Mouse (Mus musculus): ENCODE measurements around the gene Nlrx1. TPM values are rescaled to one million over a fixed set of nuclear protein-coding genes. Genes with fewer than 3 reads are reported as not detected.
"Not testable (repeated sequence)": the region's sequence is repeated elsewhere in the genome, so short reads cannot be mapped to it uniquely, and the experiment has no call there.

Gene Nlrx1
- polyA plus RNA-seq (2016; fragmentation: Nextera tagmentation; extraction: Ambion mirVana): 2.1 and 3.3 TPM in 2 replicates

- peak within 1 kb of the TSS; percentile 89 for H3K27ac ChIP-seq
- H3K4me3 ChIP-seq: peak within 1 kb of the TSS; percentile 66
- H3K36me3 ChIP-seq: no peaks in the 10 kb centered on the region
- DNase-seq (ENCODE audit: low spot score): no peak
- H3K9me3 ChIP-seq (replicated peaks): no peaks in the 10 kb centered on the region
- peaks cover 12% of the 10 kb centered on the region for H3K4me1 ChIP-seq
- H3K27me3 ChIP-seq (ENCODE audit: low read depth, poor library complexity, severe bottlenecking): peaks cover 18% of the 10 kb centered on the region
- 87% methylated on average over 6 of the region's 6 CpGs for WGBS
Measured at GRCm38 (mm10) chr9:44268432-44268831, at the start of gene Nlrx1. Gene Nlrx1 (minus strand): TSS chr9:44268599.

- peaks cover 17% of the 10 kb centered on the region for H3K27me3 ChIP-seq (ENCODE audit: low read depth, poor library complexity, severe bottlenecking)
- DNase-seq (ENCODE audit: low spot score): no peak
- 70% methylated on average over 4 of the region's 4 CpGs for WGBS
- H3K27ac ChIP-seq: no peak overlapping the region
- peaks cover 49% of the 10 kb centered on the region for H3K36me3 ChIP-seq
- H3K4me1 ChIP-seq: peaks cover 33% of the 10 kb centered on the region
- H3K4me3 ChIP-seq: 0 out of 2 replicates have a peak overlapping the region, but pooled peaks have one; percentile 5
- no peaks in the 10 kb centered on the region for H3K9me3 ChIP-seq (replicated peaks)
Measured at GRCm38 (mm10) chr9:44317452-44317851, 49.1 kb upstream of the Nlrx1 start.

- no peaks in the 10 kb centered on the region for H3K9me3 ChIP-seq (replicated peaks)
- peaks cover 30% of the 10 kb centered on the region for H3K27me3 ChIP-seq (ENCODE audit: low read depth, poor library complexity, severe bottlenecking)
- 90% methylated on average over 18 of the region's 18 CpGs for WGBS
- H3K36me3 ChIP-seq: peaks cover 51% of the 10 kb centered on the region
- no peak overlapping the region for H3K4me3 ChIP-seq
- peak; percentile 22 for DNase-seq (ENCODE audit: low spot score)
- no peak overlapping the region for H3K27ac ChIP-seq
- peaks cover 43% of the 10 kb centered on the region for H3K4me1 ChIP-seq
Measured at GRCm38 (mm10) chr9:44314910-44315309, 46.5 kb upstream of the Nlrx1 start.

GRCm38 (mm10) chr9:44314257-44314547 lies 45.8 kb upstream of the Nlrx1 start:
- 80% methylated on average over 4 of the region's 4 CpGs for WGBS
- Histone ChIP-seq H3K4me3 (no peak overlapping the region), H3K27ac (no peak overlapping the region), H3K4me1 (peaks cover 37% of the 10 kb centered on the region), H3K27me3 (ENCODE audit: low read depth, poor library complexity, severe bottlenecking) (peaks cover 30% of the 10 kb centered on the region), H3K36me3 (peaks cover 51% of the 10 kb centered on the region), H3K9me3 (replicated peaks) (no peaks in the 10 kb centered on the region)
- no peak for DNase-seq (ENCODE audit: low spot score)

- WGBS: 77% methylated on average over 19 of the region's 19 CpGs
- no peak for DNase-seq (ENCODE audit: low spot score)
- Histone ChIP-seq H3K27ac (no peak overlapping the region), H3K9me3 (replicated peaks) (no peaks in the 10 kb centered on the region), H3K36me3 (peaks cover 51% of the 10 kb centered on the region), H3K4me1 (peaks cover 32% of the 10 kb centered on the region), H3K27me3 (ENCODE audit: low read depth, poor library complexity, severe bottlenecking) (peaks cover 24% of the 10 kb centered on the region), H3K4me3 (no peak overlapping the region)
Measured at GRCm38 (mm10) chr9:44313476-44314256, 45.3 kb upstream of the Nlrx1 start.

- DNase-seq (ENCODE audit: low spot score): peak; percentile 42
- Histone ChIP-seq H3K27ac (peak overlapping the region; percentile 56), H3K4me3 (peak overlapping the region; percentile 29; the same call in 1 of the 2 replicates), H3K27me3 (ENCODE audit: low read depth, poor library complexity, severe bottlenecking) (peaks cover 17% of the 10 kb centered on the region; the same call in 1 of the 2 replicates), H3K4me1 (peaks cover 17% of the 10 kb centered on the region), H3K36me3 (peaks cover 41% of the 10 kb centered on the region), H3K9me3 (replicated peaks) (no peaks in the 10 kb centered on the region)
- 11% methylated on average over 27 of the region's 27 CpGs for WGBS
Measured at GRCm38 (mm10) chr9:44311136-44312134, 43.0 kb upstream of the Nlrx1 start.

GRCm38 (mm10) chr9:44310750-44311135 lies 42.3 kb upstream of the Nlrx1 start:
- Histone ChIP-seq H3K4me3 (peak overlapping the region; percentile 29; the same call in 1 of the 2 replicates), H3K36me3 (peaks cover 34% of the 10 kb centered on the region), H3K27ac (0 out of 2 replicates have a peak overlapping the region, but pooled peaks have one; percentile 32), H3K4me1 (peaks cover 17% of the 10 kb centered on the region), H3K9me3 (replicated peaks) (no peaks in the 10 kb centered on the region), H3K27me3 (ENCODE audit: low read depth, poor library complexity, severe bottlenecking) (peaks cover 17% of the 10 kb centered on the region; the same call in 1 of the 2 replicates)
- no peak for DNase-seq (ENCODE audit: low spot score)
- WGBS: 27% methylated on average over 10 of the region's 10 CpGs

GRCm38 (mm10) chr9:44309756-44310155 lies 41.4 kb upstream of the Nlrx1 start:
- peaks cover 19% of the 10 kb centered on the region for H3K4me1 ChIP-seq
- no peak for DNase-seq (ENCODE audit: low spot score)
- H3K27ac ChIP-seq: no peak overlapping the region
- peaks cover 17% of the 10 kb centered on the region; the same call in 1 of the 2 replicates for H3K27me3 ChIP-seq (ENCODE audit: low read depth, poor library complexity, severe bottlenecking)
- no peaks in the 10 kb centered on the region for H3K9me3 ChIP-seq (replicated peaks)
- H3K36me3 ChIP-seq: peaks cover 24% of the 10 kb centered on the region
- 61% methylated on average over 3 of the region's 3 CpGs for WGBS
- H3K4me3 ChIP-seq: no peak overlapping the region

GRCm38 (mm10) chr9:44307248-44307647 lies 38.8 kb upstream of the Nlrx1 start:
- Histone ChIP-seq H3K27me3 (ENCODE audit: low read depth, poor library complexity, severe bottlenecking) (peaks cover 11% of the 10 kb centered on the region; the same call in 1 of the 2 replicates), H3K4me3 (no peak overlapping the region), H3K9me3 (replicated peaks) (no peaks in the 10 kb centered on the region), H3K4me1 (peaks cover 30% of the 10 kb centered on the region), H3K36me3 (peaks cover 18% of the 10 kb centered on the region), H3K27ac (no peak overlapping the region)
- DNase-seq (ENCODE audit: low spot score): no peak
- WGBS: 78% methylated on average over 2 of the region's 2 CpGs

- WGBS: 88% methylated on average over 6 of the region's 6 CpGs
- peaks cover 25% of the 10 kb centered on the region for H3K36me3 ChIP-seq
- H3K27ac ChIP-seq: no peak overlapping the region
- H3K4me1 ChIP-seq: peaks cover 25% of the 10 kb centered on the region
- H3K27me3 ChIP-seq (ENCODE audit: low read depth, poor library complexity, severe bottlenecking): peaks cover 7% of the 10 kb centered on the region; the same call in 1 of the 2 replicates
- no peaks in the 10 kb centered on the region for H3K9me3 ChIP-seq (replicated peaks)
- DNase-seq (ENCODE audit: low spot score): no peak
- no peak overlapping the region for H3K4me3 ChIP-seq
Measured at GRCm38 (mm10) chr9:44306532-44306931, 38.1 kb upstream of the Nlrx1 start.

- peak within 1 kb of the TSS; percentile 92 for H3K27ac ChIP-seq
- peaks cover 15% of the 10 kb centered on the region for H3K4me1 ChIP-seq
- 0 out of 2 replicates have a peak, but pooled peaks cover 4% of the 10 kb centered on the region for H3K27me3 ChIP-seq (ENCODE audit: low read depth, poor library complexity, severe bottlenecking)
- DNase-seq (ENCODE audit: low spot score): peak; percentile 98
- WGBS: under 1% methylated on average over 54 of the region's 54 CpGs
- peak within 1 kb of the TSS; percentile 93 for H3K4me3 ChIP-seq
- H3K36me3 ChIP-seq: peaks cover 32% of the 10 kb centered on the region
- no peaks in the 10 kb centered on the region for H3K9me3 ChIP-seq (replicated peaks)
Measured at GRCm38 (mm10) chr9:44305466-44306079, 37.2 kb upstream of the Nlrx1 start, which contains the start of gene Hinfp. Gene Hinfp (minus strand): TSS chr9:44305671.

- DNase-seq (ENCODE audit: low spot score); H3K4me3 ChIP-seq; H3K27ac ChIP-seq; H3K9me3 ChIP-seq (replicated peaks); H3K27me3 ChIP-seq (ENCODE audit: low read depth, poor library complexity, severe bottlenecking): not testable (repeated sequence)
- Histone ChIP-seq H3K4me1 (peaks cover 17% of the 10 kb centered on the region), H3K36me3 (peaks cover 86% of the 10 kb centered on the region)
- WGBS: 94% methylated on average over 3 of the region's 3 CpGs
Measured at GRCm38 (mm10) chr9:44300001-44300400, 31.6 kb upstream of the Nlrx1 start.

Measured in limb, embryonic 10.5 days (tissue).